Mouse (Mus musculus) midbrain, embryonic 16.5 days (tissue): ENCODE data around the gene Tcp11l2. TPM values are rescaled to one million over a fixed set of nuclear protein-coding genes. Genes with fewer than 3 reads are reported as not detected.

Experiments used
- ATAC-seq: fragments of 200-750 bp; cut with Nextera tagmentation; 2 replicates; pipeline ENCODE4 v1.8.0; 2017; ENCODE audit warnings: moderate TSS enrichment
- H3K27ac ChIP-seq: fragments of 300-500 bp; sonication (generic); 2 replicates; pipeline ENCODE4 v1.5.1; 2014; ENCODE audit warnings: mild to moderate bottlenecking, low read length, mixed read lengths
- H3K27me3 ChIP-seq: fragments of 300-500 bp; sonication (generic); 2 replicates; pipeline ENCODE4 v1.6.1; 2014; ENCODE audit warnings: low read depth, low read length, mixed read lengths; ENCODE audit not compliant: control insufficient read depth, insufficient read depth
- H3K36me3 ChIP-seq: fragments of 300-500 bp; sonication (generic); 2 replicates; pipeline ENCODE4 v1.6.1; 2014; ENCODE audit warnings: mild to moderate bottlenecking, low read length, moderate library complexity, mixed read lengths; ENCODE audit not compliant: control insufficient read depth, insufficient read depth
- H3K4me1 ChIP-seq: fragments of 300-500 bp; sonication (generic); 2 replicates; pipeline ENCODE4 v1.6.1; 2014; ENCODE audit warnings: mild to moderate bottlenecking, low read length, mixed read lengths; ENCODE audit not compliant: control insufficient read depth, insufficient read depth
- H3K4me2 ChIP-seq: fragments of 300-500 bp; sonication (generic); 2 replicates; pipeline ENCODE4 v1.6.1; 2014; ENCODE audit warnings: mild to moderate bottlenecking, low read length, mixed read lengths
- H3K4me3 ChIP-seq: fragments of 300-500 bp; sonication (generic); 2 replicates; pipeline ENCODE4 v1.5.1; 2014; ENCODE audit warnings: low read depth, mild to moderate bottlenecking, low read length, moderate library complexity, mixed read lengths
- H3K9ac ChIP-seq: fragments of 300-500 bp; sonication (generic); 2 replicates; pipeline ENCODE4 v1.6.1; 2014; ENCODE audit warnings: low read depth, low read length, mixed read lengths
- H3K9me3 ChIP-seq: fragments of 300-500 bp; sonication (generic); replicated peaks from 2 replicates; pipeline ENCODE4 v1.6.1; 2014; ENCODE audit warnings: mild to moderate bottlenecking, low read length, mixed read lengths; ENCODE audit not compliant: control insufficient read depth, poor library complexity, severe bottlenecking
- WGBS: fragments of 180-500 bp; shearing (Covaris S2); extraction: QIAGEN DNeasy Blood & Tissue Kit; methylation state at CpG from one replicate; pipeline ENCODE4 v1.1.7; 2014; 5-methylcytosine and 5-hydroxymethylcytosine counted together
- polyA plus RNA-seq: library from polyadenylated mRNA; unstranded; fragments of >200 nt; fragmentation: Nextera tagmentation; extraction: Ambion mirVana; gene quantifications from 2 replicates; pipeline ENCODE4 v1.2.1, GENCODE M21; 2015

Gene Tcp11l2
- polyA plus RNA-seq, 1 experiment from 2014 or later = 22.7 TPM

DNA sequence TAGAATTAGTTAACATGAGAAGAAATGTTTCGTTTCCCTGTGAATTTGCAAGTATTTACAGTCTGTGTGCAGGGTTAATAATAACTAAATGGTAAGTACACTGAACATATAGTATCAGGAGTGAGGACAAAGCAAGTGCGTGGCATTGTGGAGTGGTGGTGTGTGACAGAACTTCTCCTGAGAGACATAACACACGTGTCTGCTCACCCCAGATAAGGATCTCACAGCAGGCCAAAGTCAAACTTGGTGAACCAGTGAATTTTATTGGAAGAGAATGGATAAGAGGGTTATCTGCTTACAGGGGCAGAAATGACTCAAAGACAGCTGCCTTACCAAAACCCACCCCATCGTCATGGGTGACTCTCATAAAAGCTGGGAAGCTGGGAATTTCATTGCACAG is 72.5 kb downstream of the Tcp11l2 start:
- Histone ChIP-seq H3K4me3 (no peak overlapping the region), H3K27me3 (no peaks in the 10 kb centered on the region), H3K9me3 (no peaks in the 10 kb centered on the region), H3K27ac (no peak overlapping the region), H3K9ac (no peak overlapping the region), H3K36me3 (peaks cover 23% of the 10 kb centered on the region), H3K4me2 (no peak overlapping the region), H3K4me1 (no peaks in the 10 kb centered on the region)
- no peak for ATAC-seq
- WGBS = 80% methylated on average over 4 of the region's 4 CpGs

DNA sequence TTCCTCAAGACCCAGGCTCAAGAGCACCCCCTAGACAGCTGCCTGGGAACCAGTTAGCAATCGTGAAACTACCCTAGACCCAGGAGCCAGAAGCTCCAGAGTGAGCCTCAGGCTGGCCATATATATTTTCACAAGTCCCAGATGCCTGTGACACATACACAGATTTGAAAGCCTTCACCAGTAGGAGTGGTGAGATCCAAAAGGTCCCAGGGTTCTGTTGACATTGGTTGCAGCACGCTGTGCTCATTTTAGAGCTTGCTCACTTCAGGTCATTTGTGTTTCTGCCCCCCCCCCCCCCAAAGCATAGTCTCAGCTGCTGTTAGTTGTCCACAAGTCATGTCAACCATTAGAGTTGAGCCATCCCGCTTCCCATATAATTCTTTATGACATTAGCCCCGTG is 77.6 kb downstream of the Tcp11l2 start:
- H3K4me3 ChIP-seq = no peak overlapping the region
- H3K4me2 ChIP-seq = no peak overlapping the region
- H3K36me3 ChIP-seq = peaks cover 12% of the 10 kb centered on the region
- no peak for ATAC-seq
- peaks cover 4% of the 10 kb centered on the region for H3K4me1 ChIP-seq
- H3K27me3 ChIP-seq = no peaks in the 10 kb centered on the region
- H3K9ac ChIP-seq = no peak overlapping the region
- H3K27ac ChIP-seq = no peak overlapping the region
- no peaks in the 10 kb centered on the region for H3K9me3 ChIP-seq
- 76% methylated on average over 4 of the region's 4 CpGs for WGBS

DNA sequence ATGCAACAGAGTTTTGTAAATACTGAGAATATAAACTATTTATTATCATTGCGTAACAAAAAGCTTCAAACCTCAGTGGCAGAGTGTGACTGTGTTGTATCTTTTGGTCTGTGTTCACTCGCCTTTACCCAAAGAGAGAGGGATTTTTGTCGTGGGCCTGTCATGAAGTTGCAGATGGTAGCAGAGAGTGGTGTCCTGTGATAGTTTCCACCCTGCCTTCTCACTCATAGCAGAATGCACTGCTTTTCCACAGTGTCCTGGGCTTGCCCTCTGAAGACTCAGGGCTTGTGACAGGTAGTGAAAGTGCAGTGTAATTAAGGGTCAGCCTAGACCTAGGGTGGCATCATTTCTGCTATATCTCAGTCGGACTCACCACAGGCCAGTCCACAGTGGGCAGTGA is 78.3 kb downstream of the Tcp11l2 start:
- Histone ChIP-seq H3K36me3 (peaks cover 9% of the 10 kb centered on the region), H3K9me3 (no peaks in the 10 kb centered on the region), H3K4me2 (no peak overlapping the region), H3K27ac (no peak overlapping the region), H3K4me1 (peaks cover 4% of the 10 kb centered on the region), H3K9ac (no peak overlapping the region), H3K4me3 (no peak overlapping the region), H3K27me3 (no peaks in the 10 kb centered on the region)
- WGBS = 87% methylated on average over 4 of the region's 4 CpGs
- ATAC-seq = no peak

DNA sequence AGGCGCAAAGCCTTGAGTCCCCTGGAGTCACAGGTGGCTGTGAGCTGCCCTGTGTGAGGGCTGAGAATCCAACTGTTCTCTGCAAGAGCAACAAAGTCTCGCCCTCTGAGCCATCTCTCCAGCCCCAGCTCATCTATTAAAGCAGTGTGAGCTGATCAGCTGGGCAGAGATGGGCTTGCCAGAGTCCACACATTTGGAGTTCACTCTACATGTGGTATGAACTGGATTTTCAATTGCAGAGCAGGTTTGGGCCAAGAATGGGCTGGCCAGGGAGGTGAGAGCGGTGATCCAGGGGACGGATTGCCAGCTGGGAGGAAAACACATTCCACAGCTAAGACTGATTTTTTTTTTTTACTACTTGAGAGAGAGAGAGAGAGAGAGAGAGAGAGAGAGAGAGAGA is 80.2 kb downstream of the Tcp11l2 start:
- Histone ChIP-seq H3K4me2 (no peak overlapping the region), H3K27ac (no peak overlapping the region), H3K9ac (no peak overlapping the region), H3K4me1 (peaks cover 4% of the 10 kb centered on the region), H3K27me3 (no peaks in the 10 kb centered on the region), H3K36me3 (peaks cover 9% of the 10 kb centered on the region), H3K9me3 (no peaks in the 10 kb centered on the region), H3K4me3 (no peak overlapping the region)
- WGBS = 84% methylated on average over 4 of the region's 4 CpGs
- ATAC-seq = no peak

DNA sequence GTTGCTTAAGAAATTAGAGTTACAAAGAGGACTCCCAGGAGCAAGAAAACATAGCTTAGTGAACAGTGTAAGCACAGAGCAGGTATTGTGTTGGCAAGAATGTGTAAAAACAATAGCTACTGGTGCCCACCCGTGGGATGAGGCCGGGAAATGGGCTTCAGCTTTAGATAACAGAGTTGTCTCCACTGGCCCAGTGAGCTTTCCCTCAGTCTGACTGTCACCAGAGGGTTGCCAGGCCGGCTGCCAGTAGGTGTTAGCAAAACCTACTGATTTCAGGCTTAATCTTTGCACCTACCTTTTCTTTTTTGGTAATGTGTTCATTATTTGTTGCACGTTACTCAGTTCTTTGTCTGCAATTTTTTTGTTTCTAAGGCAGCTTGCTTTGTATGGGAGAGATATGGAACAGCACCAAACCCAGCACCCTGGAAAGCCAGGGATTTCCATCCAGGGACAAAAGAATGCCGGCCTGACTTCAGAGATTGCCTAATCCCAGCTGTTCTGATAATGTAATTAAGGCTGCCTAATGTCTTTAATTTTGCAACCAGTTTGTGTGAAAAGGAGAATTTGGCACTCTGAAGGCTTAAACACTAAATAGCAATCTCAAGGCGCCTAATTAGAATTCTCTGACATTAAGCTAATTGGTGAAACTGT is 81.1 kb downstream of the Tcp11l2 start:
- 17% methylated on average over 6 of the region's 6 CpGs for WGBS
- Histone ChIP-seq H3K27me3 (no peaks in the 10 kb centered on the region), H3K4me3 (no peak overlapping the region), H3K4me2 (no peak overlapping the region), H3K9ac (no peak overlapping the region), H3K27ac (no peak overlapping the region), H3K36me3 (peaks cover 9% of the 10 kb centered on the region), H3K9me3 (no peaks in the 10 kb centered on the region), H3K4me1 (peaks cover 4% of the 10 kb centered on the region)
- 0 out of 2 replicates have a peak, but pooled peaks have one; percentile 32 for ATAC-seq

DNA sequence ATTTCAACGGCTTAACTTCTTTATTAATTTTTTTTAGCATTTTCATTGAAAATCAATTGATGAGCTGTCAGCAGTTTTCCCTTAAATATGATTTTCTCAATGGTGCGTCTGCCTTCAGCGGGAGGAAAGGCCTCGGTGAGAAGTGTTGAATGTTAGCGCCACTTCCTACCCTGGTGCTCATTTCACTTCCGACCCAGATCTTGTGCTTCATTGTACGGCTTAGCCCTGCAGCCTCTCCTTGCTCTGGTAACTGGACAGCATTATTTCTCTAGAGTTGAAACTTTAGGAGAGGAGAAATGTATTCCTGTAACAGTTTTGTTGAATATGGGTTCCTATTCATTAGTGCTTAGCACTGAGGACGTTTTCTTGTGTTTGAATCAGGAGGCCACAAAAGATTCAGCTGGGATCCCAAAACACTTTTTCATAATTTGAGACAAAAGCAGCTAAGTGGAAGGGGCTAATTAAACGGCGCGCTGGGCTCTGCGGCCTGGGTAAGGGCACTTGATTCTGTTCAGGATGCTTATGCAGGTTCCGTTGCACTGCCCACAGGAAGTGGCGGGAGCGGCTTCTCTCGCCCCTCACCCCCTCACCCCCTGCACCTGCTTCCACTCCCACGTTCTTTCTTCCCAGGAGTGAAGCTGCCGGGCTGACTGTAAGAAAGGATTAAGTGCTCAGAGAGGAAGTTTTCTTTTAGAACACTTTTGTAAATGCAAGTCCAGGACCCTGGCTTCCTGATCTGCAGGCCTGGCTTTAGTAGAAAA is 81.8 kb downstream of the Tcp11l2 start:
- 0 out of 2 replicates have a peak overlapping the region, but pooled peaks have one; percentile 5 for H3K27ac ChIP-seq

DNA sequence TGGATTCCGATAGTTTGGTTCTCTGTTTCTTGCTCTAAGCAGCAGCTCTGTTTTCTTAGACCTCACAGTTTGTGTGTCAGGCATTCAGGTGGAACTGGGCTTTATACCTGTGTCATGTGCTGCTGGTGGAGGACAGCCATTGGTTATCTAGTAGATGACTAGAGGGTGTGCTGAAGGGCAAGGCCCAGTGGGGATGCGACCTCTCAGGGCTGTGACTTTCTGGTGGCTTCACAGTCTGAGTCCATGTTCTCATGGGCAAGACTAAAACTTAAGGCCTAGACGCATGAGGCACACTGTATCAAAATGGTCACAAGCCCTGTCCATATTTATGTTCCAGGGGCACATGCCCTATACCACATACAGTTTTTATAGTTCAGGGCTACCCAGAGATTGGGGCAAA is 82.9 kb downstream of the Tcp11l2 start:
- H3K27me3 ChIP-seq = no peaks in the 10 kb centered on the region
- no peak overlapping the region for H3K9ac ChIP-seq
- no peaks in the 10 kb centered on the region for H3K9me3 ChIP-seq
- H3K4me3 ChIP-seq = no peak overlapping the region
- peaks cover 4% of the 10 kb centered on the region for H3K4me1 ChIP-seq
- H3K27ac ChIP-seq = no peak overlapping the region
- ATAC-seq = no peak
- no peaks in the 10 kb centered on the region for H3K36me3 ChIP-seq
- 87% methylated on average over 3 of the region's 3 CpGs for WGBS
- H3K4me2 ChIP-seq = no peak overlapping the region

More for the DNA sequence above, 81.8 kb downstream of the Tcp11l2 start:
- no peak for ATAC-seq
- Histone ChIP-seq H3K36me3 (0 out of 2 replicates have a peak, but pooled peaks cover 2% of the 10 kb centered on the region), H3K4me3 (no peak overlapping the region), H3K4me1 (peaks cover 4% of the 10 kb centered on the region), H3K4me2 (no peak overlapping the region), H3K27me3 (no peaks in the 10 kb centered on the region), H3K9me3 (no peaks in the 10 kb centered on the region), H3K9ac (no peak overlapping the region)
- WGBS = 16% methylated on average over 18 of the region's 18 CpGs

DNA sequence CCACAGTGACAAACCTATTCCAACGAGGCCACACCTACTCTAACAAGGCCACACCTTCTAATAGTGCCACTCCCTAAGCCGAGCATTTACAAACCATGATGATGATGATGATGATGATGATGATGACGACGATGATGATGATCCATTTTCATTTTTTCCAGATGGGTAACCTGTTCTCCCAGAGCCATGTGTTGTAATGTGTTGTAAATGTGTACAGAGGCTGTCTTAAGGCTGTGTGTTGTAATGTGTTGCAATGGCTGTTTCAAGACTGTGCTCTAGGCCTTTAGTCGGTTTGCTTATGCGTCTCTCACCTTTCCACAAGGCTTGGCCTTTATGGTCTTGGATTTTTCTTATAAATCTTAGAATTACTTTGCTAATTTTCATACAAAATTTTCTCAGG is 85.7 kb downstream of the Tcp11l2 start:
- no peaks in the 10 kb centered on the region for H3K36me3 ChIP-seq
- no peak overlapping the region for H3K9ac ChIP-seq
- H3K27ac ChIP-seq = no peak overlapping the region
- H3K9me3 ChIP-seq = no peaks in the 10 kb centered on the region
- H3K4me2 ChIP-seq = no peak overlapping the region
- peaks cover 4% of the 10 kb centered on the region for H3K4me1 ChIP-seq
- ATAC-seq = no peak
- WGBS = 94% methylated on average over 6 of the region's 6 CpGs
- no peak overlapping the region for H3K4me3 ChIP-seq
- H3K27me3 ChIP-seq = no peaks in the 10 kb centered on the region
